Mouse (Mus musculus): ENCODE results near the gene Sap30l.

The Sap30l gene

DNA sequence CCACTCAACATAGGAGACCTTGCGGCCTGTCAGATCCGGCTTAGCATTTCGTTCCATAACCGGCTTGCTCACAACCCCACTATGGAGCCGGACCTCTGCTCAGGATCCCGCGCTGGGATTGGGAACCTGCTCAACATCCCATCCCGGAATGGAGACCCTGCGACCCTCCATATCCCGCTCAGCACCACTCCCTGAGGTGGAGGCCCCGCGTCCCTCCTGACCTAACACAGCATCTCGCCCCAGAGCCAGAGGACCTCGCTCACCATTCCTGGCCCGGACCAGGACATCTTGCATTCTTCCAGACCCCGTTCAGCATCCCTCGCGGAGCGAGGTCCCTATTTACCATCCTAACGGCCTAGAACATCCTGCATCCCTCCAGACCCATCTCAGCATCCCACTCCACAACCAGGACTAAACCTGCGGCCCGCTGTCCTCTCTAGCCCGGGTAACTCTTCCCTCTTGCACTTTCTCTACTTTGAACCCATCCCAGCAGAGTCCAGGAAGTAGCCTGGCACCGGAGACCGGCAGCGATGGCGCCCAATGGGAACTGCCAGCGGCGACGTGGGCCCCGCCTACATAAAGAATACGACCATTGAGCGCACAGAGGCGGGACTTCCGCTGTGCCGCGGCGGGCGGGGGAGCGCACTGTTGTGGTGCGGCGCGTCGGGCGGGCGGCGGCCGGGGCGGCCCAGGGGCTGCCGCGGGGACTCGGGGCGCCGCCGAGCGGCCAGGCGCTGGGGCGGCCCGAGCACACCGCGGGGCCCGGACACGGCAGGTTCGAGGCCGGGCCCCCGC lies at the start of gene Sap30l:
TSS of gene Sap30l (plus strand) at position 667 of the 795 bp plus-strand sequence.
- DNase-seq (ENCODE audit: low read depth), result peak; percentile 98

- DNase-seq (ENCODE audit: low read depth), result no peak
Observed at GRCm38 (mm10) chr11:57753538-57754203, 47.8 kb upstream of the Sap30l start.

GRCm38 (mm10) chr11:57758621-57759020 lies 42.8 kb upstream of the Sap30l start:
- DNase-seq (ENCODE audit: low read depth), result no peak

GRCm38 (mm10) chr11:57760509-57761058 lies 40.9 kb upstream of the Sap30l start:
- no peak for DNase-seq (ENCODE audit: low read depth)

DNA sequence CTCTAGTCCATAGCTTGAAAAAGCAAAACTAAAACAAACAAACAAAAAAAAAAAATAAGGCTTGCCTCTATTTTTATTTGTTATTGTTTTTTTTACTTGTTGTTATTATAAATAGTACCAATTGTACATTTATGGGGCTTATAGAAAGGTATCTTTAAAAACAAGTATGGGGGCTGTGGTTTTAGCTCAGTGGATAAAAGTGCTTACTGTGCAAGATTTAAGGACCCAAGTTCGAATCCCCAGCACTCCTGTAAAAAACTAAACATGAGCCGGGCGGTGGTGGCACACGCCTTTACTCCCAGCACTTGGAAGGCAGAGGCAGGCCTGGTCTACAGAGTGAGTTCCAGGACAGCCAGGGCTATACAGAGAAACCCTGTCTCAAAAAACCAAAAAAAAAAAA lies 40.1 kb upstream of the Sap30l start:
- no peak for DNase-seq (ENCODE audit: low read depth)

GRCm38 (mm10) chr11:57764124-57764523 lies 37.3 kb upstream of the Sap30l start:
- peak; percentile 32 for DNase-seq (ENCODE audit: low read depth)

DNA sequence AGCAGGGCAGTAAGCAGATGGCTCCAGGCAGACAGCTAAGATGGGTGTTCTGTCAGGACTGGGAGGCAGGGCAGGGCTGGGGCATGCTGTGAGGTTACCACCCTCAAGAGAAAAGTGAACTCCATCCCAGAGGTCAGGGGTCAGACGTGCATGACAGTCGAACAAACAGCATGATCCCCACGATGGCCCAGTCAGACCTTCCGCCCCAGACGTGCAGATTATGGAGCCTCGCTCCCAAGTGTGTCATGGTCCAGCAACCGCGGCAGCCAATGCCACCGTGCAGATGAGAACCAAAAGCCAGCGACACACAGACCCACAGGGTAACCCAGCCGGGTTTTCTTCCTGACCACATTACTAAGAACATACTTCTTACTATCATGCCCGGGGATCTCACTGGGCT lies 34.8 kb upstream of the Sap30l start:
- DNase-seq (ENCODE audit: low read depth), result no peak

DNA sequence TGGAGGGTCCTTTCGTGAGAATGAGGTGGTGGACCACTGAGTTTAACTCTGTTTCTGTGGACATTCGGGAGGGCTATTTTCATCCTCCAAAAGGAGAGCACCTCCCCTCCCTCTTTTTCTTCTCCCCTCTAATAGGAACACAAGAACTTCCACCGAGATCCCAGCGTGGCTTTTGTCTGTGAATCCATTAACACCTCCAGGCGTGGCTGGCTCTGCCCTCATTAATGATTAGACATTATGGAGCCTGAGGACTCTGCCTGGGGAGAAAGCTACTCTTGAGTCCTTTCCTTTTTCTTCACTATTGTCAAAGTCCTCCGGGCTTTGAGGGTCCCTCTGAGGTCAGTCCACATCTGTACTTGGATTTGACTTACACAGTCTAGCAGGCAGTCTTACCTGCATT lies 34.3 kb upstream of the Sap30l start:
- DNase-seq (ENCODE audit: low read depth), result no peak

- no peak for DNase-seq (ENCODE audit: low read depth)
Observed at GRCm38 (mm10) chr11:57770776-57771175, 30.7 kb upstream of the Sap30l start.

- no peak for DNase-seq (ENCODE audit: low read depth)
Observed at GRCm38 (mm10) chr11:57771676-57772075, 29.8 kb upstream of the Sap30l start.

- no peak for DNase-seq (ENCODE audit: low read depth)
Observed at GRCm38 (mm10) chr11:57773479-57773878, 28.0 kb upstream of the Sap30l start.

GRCm38 (mm10) chr11:57773936-57774335 lies 27.5 kb upstream of the Sap30l start:
- no peak for DNase-seq (ENCODE audit: low read depth)

DNA sequence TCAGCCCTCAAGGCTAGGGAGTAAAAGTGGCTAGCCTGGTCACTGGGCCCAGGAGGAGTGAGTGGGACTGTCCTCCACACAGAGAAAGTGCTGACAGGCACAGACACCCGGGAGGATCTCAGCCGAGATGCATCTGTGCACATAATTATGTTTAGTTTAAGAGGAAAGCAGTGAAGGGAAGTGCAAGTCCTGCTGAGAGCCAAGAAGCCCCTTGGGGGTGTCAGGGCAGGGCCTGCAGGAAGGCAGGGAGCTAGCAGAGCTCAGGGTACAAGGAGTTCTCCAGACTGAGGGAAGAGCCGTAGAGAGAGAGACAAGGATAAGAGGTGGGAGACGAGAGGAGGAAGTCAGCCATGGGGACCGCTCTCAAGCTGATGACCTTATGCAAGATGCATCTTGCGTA lies 25.6 kb upstream of the Sap30l start:
- no peak for DNase-seq (ENCODE audit: low read depth)

DNA sequence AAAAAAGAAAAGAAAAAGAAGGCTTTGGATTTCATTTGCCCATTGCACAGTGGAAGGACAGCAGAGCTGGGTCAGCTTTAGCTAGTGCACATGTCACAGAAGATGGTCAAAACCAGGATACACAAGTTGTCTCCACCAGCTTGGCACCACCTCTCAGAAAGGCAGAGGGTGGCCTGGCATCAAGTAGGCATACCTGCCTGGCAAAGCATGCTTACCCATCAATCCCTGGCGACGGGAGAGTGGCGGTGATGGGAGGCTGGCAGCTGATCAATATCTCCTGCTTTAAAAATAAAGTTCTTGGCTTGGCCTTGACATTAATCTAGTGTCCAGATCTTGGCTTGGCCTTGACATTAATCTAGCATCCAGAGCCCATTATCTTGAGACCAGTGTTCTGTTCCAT lies 24.9 kb upstream of the Sap30l start:
- no peak for DNase-seq (ENCODE audit: low read depth)

GRCm38 (mm10) chr11:57778349-57778748 lies 23.1 kb upstream of the Sap30l start:
- DNase-seq (ENCODE audit: low read depth), result peak; percentile 86

DNA sequence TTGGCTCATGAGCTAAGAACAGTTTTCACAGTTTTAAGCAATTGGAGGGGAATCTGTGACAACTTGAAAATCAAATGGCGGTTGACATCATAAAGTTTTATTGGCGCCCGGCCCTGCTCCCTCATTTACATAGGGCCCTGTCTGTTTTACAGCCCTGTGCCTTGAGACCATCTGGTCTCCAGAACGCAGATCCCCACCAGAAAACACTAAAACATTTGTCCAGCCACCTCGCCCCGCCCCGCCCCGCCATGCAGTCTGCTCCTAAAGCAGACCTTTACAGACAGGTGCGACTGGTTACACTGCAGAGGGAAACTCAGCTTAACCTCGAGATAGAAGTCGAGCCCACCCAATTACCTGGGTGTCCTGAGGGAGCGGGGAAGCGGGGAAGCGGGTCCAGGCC lies 21.6 kb upstream of the Sap30l start:
- DNase-seq (ENCODE audit: low read depth), result no peak

DNA sequence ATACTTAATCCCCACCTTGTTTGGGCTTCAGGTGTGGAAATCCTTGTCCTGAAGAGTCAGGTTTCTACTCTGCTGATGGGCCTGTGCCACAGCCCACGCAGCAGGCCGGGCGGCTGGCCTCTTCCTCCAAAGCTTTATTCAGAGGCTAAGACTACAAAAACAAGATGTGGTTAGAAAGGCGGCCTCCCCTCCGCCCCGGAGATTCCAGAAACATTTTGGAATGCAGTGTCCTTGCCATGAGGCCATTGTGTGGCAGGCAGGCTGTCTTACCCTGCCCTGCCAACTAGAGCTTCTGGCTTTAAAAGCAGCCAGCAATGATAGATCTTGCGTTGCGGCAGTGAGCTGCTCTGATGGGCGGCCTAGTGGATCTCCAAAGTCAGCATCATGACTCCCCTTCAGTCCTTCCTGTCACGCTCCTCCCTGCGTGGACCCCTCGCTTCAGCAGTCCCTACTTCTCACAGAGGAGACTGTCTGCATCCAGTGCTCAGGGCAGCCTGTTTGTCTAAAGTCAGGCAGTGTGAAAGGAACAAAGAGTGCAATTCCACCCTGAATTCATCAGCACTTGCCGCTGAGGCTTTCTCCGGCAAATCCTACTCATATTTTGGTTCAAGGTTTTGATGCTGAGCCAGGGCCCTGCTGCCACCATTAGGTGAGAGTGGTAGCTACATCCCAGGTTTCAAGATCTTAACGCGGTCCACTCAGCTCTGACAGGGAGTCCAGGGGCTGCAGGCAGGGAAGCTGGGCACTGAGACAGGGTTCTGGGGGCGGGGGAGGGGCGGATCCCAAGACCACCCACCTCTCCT lies 14.6 kb upstream of the Sap30l start:
- DNase-seq (ENCODE audit: low read depth), result peak; percentile 47

GRCm38 (mm10) chr11:57787913-57788312 lies 13.5 kb upstream of the Sap30l start:
- DNase-seq (ENCODE audit: low read depth), result peak; percentile 41

GRCm38 (mm10) chr11:57790866-57791535 lies 10.4 kb upstream of the Sap30l start:
- DNase-seq (ENCODE audit: low read depth), result peak; percentile 57

- DNase-seq (ENCODE audit: low read depth), result no peak
Observed at GRCm38 (mm10) chr11:57795086-57795485, 6.4 kb upstream of the Sap30l start.

- no peak for DNase-seq (ENCODE audit: low read depth)
Observed at GRCm38 (mm10) chr11:57797828-57798227, 3.6 kb upstream of the Sap30l start.

GRCm38 (mm10) chr11:57799456-57799855 lies 2.0 kb upstream of the Sap30l start:
- DNase-seq (ENCODE audit: low read depth), result no peak
